In genomic region chr8:110008995-110009446, GRCm38 (mm10) we compare ENCODE assay signal across 30 mouse cellular contexts. TPM values are rescaled to one million over a fixed set of nuclear protein-coding genes. Genes with fewer than 3 reads are reported as not detected.
DNase-seq lines count a peak whose midpoint lies in the region; ATAC-seq and TF ChIP-seq lines count a peak whose summit lies in the region.
"Had no signal": no experiment of that assay in that cellular context is flagged by ENCODE, and none has a peak within 500 bp of the region (broad histone marks: within the 10 kb centered on the region; RNA-seq: fewer than 3 reads in every experiment).

No protein-coding gene starts in this region.

- H3K4me1 ChIP-seq in megakaryocyte, embryonic 14.5 days, result peaks cover 4% of the 10 kb centered on the region; the same call in 1 of the 2 replicates
- H3K4me1 ChIP-seq in ES-E14 (ENCODE audit: control insufficient read depth in 2 of 2, insufficient read depth in 2 of 2, low read length in 2 of 2, poor library complexity in 1 of 2), result peaks cover 3 to 16% of the 10 kb centered on the region in 2 experiments; a peak in 2 of 4 replicates
- peaks cover 7% of the 10 kb centered on the region for H3K4me1 ChIP-seq in small intestine, adult 2 months (ENCODE audit: control insufficient read depth, insufficient read depth, insufficient read length, low read length)
- H3K4me1 ChIP-seq: embryonic facial prominence, embryonic 13.5 days had no signal

- 38% methylated on average over 8 of the region's 8 CpGs for WGBS in small intestine, adult 2 months

- DNase-seq in ES-E14 (ENCODE audit: low read depth, low spot score), result no peak
- DNase-seq in ZHBTc4 (ENCODE audit: low read depth, low spot score), result peak; percentile 27
- no peak for DNase-seq in heart, postnatal 36 days
- no peak for DNase-seq in adrenal gland, adult 8-10 months
- DNase-seq: adrenal gland, adult 2 months; adrenal gland, postnatal 25 days; cerebellum, adult 11-12 months; cerebellum, adult 9-10 months; cerebellum, postnatal 25 days; embryo, embryonic 11 days; gastrocnemius, postnatal 36 days; heart, postnatal 4 days; kidney, adult 2 months had no signal

- no peak for TF ChIP-seq POLR2A in small intestine, adult 2 months (IDR thresholded peaks at IDR 0.05; ENCODE audit: low read depth, low read length)

- in situ Hi-C loops in ES-E14 (cut with MboI; ENCODE audit: low sequenced_read_pairs in 2 of 2, unreplicated experiment in 2 of 2), result no loop called here

- no peaks in the 10 kb centered on the region for H3K36me3 ChIP-seq in megakaryocyte, embryonic 14.5 days (replicated peaks; ENCODE audit: low read length)
- H3K36me3 ChIP-seq in ES-E14 (ENCODE audit: control insufficient read depth, insufficient read depth, low read length, poor library complexity, severe bottlenecking), result no peaks in the 10 kb centered on the region
- no peaks in the 10 kb centered on the region for H3K36me3 ChIP-seq in small intestine, adult 2 months (ENCODE audit: control insufficient read depth, insufficient read depth, low read length)
- H3K36me3 ChIP-seq: embryonic facial prominence, embryonic 10.5 days; embryonic facial prominence, embryonic 13.5 days; forebrain, embryonic 12.5 days; forebrain, embryonic 15.5 days; hindbrain, embryonic 12.5 days; hindbrain, embryonic 15.5 days had no signal

- no peak for ATAC-seq in megakaryocyte, adult 5-6 weeks (ENCODE audit: poor library complexity, severe bottlenecking)
- ATAC-seq in granulocyte monocyte progenitor cell, adult 5-6 weeks (replicated peaks; ENCODE audit: poor library complexity, severe bottlenecking), result no peak
- ATAC-seq: forebrain, embryonic 15.5 days had no signal

- H3K27ac ChIP-seq in ES-E14 (ENCODE audit: insufficient read depth, low read depth, low read length, poor library complexity, severe bottlenecking), result peak overlapping the region; percentile 18; the same call in 1 of the 2 replicates
- H3K27ac ChIP-seq in small intestine, adult 2 months (ENCODE audit: insufficient read depth, low read depth, low read length), result peak overlapping the region; percentile 73
- H3K27ac ChIP-seq: embryonic facial prominence, embryonic 10.5 days; embryonic facial prominence, embryonic 13.5 days; forebrain, embryonic 12.5 days; forebrain, embryonic 15.5 days; hindbrain, embryonic 12.5 days; hindbrain, embryonic 15.5 days had no signal

- peak overlapping the region; percentile 50 for H3K4me3 ChIP-seq in megakaryocyte, embryonic 14.5 days (replicated peaks)
- peak overlapping the region; percentile 5 to 51; a peak in 3 of 4 replicates for H3K4me3 ChIP-seq in ES-E14 (ENCODE audit: insufficient read depth in 1 of 2, low read depth in 1 of 2, low read length in 2 of 2, poor library complexity in 1 of 2, severe bottlenecking in 1 of 2)
- H3K4me3 ChIP-seq in small intestine, adult 2 months (ENCODE audit: low read depth, low read length), result no peak overlapping the region
- H3K4me3 ChIP-seq: embryonic facial prominence, embryonic 10.5 days; embryonic facial prominence, embryonic 13.5 days; erythroblast, embryonic 14.5 days; forebrain, embryonic 12.5 days; forebrain, embryonic 15.5 days; hindbrain, embryonic 12.5 days; hindbrain, embryonic 15.5 days had no signal

- TF ChIP-seq CTCF in small intestine, adult 2 months (IDR thresholded peaks at IDR 0.05; ENCODE audit: extremely low read depth, insufficient read length, insufficient replicate concordance, low read depth, low read length), result no peak

- H3K27me3 ChIP-seq in megakaryocyte, embryonic 14.5 days (replicated peaks), result peaks cover 7% of the 10 kb centered on the region
- H3K27me3 ChIP-seq in small intestine, adult 2 months (ENCODE audit: control insufficient read depth, insufficient read depth, low read length), result no peaks in the 10 kb centered on the region
- H3K27me3 ChIP-seq: embryonic facial prominence, embryonic 13.5 days; forebrain, embryonic 12.5 days; forebrain, embryonic 15.5 days; hindbrain, embryonic 12.5 days had no signal

- no peaks in the 10 kb centered on the region for H3K9me3 ChIP-seq in megakaryocyte, embryonic 14.5 days
- H3K9me3 ChIP-seq in ES-E14 (ENCODE audit: control insufficient read depth, insufficient read depth, low read depth, low read length), result no peaks in the 10 kb centered on the region
- H3K9me3 ChIP-seq: embryonic facial prominence, embryonic 10.5 days; embryonic facial prominence, embryonic 13.5 days; forebrain, embryonic 12.5 days; forebrain, embryonic 15.5 days; hindbrain, embryonic 12.5 days; hindbrain, embryonic 15.5 days had no signal

- peak overlapping the region; percentile 50 for H3K9ac ChIP-seq in ES-E14 (ENCODE audit: insufficient read depth, low read depth, low read length, poor library complexity, severe bottlenecking)
- H3K9ac ChIP-seq: embryonic facial prominence, embryonic 13.5 days; forebrain, embryonic 12.5 days; forebrain, embryonic 15.5 days; hindbrain, embryonic 12.5 days; hindbrain, embryonic 15.5 days had no signal

- intact Hi-C loops in heart, postnatal 36 days (cut with DNase I), result no loop called here

TF ChIP-seq in ES-E14, 5 proteins besides CTCF, POLR2A, EP300 and RAD21:
- TF ChIP-seq ZNF384 (IDR thresholded peaks at IDR 0.05; ENCODE audit: low read depth, low read length), result no peak
- peak; percentile 96 for TF ChIP-seq MAFK (IDR thresholded peaks at IDR 0.05; ENCODE audit: insufficient read depth, low read depth, low read length)

RNA-seq across cellular contexts. Expression of gene Tat, which starts 18.8 kb away (rescaled TPM):
- polyA plus RNA-seq in megakaryocyte, embryonic 14.5 days (2012; ENCODE audit: insufficient read depth, low replicate concordance), result not detected in 2 replicates
- total RNA-seq in megakaryocyte, adult 5-6 weeks (2015), result not detected in 2 replicates
- not detected in 2 replicates for total RNA-seq in megakaryocyte, adult 5-6 weeks (2017)
- not detected in 2 replicates for total RNA-seq in ES-E14 (2012; rRNA removed)
- polyA plus RNA-seq in small intestine, adult 2 months (2012; rRNA removed), result 0.13 TPM in 1 of 2 replicates, not detected in the other
- 1 to 10 TPM in 1 of 2 experiments, under 1 TPM in 1; 0.38 to 1.3 TPM for total RNA-seq in heart, postnatal 36 days (2021)
- under 1 TPM; 0.10 to 0.58 (median 0.25) TPM for total RNA-seq in adrenal gland, adult 8-10 months (2022)
- total RNA-seq in granulocyte monocyte progenitor cell, adult 5-6 weeks (2014; fragmentation: Nextera tagmentation), result not detected in 2 replicates
- total RNA-seq in granulocyte monocyte progenitor cell, adult 5-6 weeks (2017), result not detected in 2 replicates
- total RNA-seq: adrenal gland, postnatal 25 days; gastrocnemius, postnatal 36 days had no signal
- polyA plus RNA-seq: cortical plate, adult 2 months; embryonic facial prominence, embryonic 10.5 days; embryonic facial prominence, embryonic 13.5 days; erythroblast, embryonic 14.5 days; forebrain, embryonic 12.5 days; forebrain, embryonic 15.5 days; heart, embryonic 11.5 days; heart, embryonic 14.5 days; hindbrain, embryonic 12.5 days; hindbrain, embryonic 15.5 days; intestine, embryonic 14.5 days; kidney, adult 2 months had no signal

RNA-seq across cellular contexts. Expression of gene Chst4, which starts 30.5 kb away (rescaled TPM):
- not detected in 2 replicates for polyA plus RNA-seq in megakaryocyte, embryonic 14.5 days (2012; ENCODE audit: insufficient read depth, low replicate concordance)
- not detected in 2 replicates for total RNA-seq in megakaryocyte, adult 5-6 weeks (2015)
- not detected in 2 replicates for total RNA-seq in megakaryocyte, adult 5-6 weeks (2017)
- 0.27 TPM in 1 of 2 replicates, not detected in the other for total RNA-seq in ES-E14 (2012; rRNA removed)
- polyA plus RNA-seq in small intestine, adult 2 months (2012; rRNA removed), result 25.9 and 27.1 TPM in 2 replicates
- total RNA-seq in heart, postnatal 36 days (2021), result 1 to 10 TPM; 3.3 to 7.0 TPM
- 1 to 10 TPM in 2 of 4 experiments, under 1 TPM in 2; 0.89 to 1.9 (median 1.4) TPM for total RNA-seq in adrenal gland, adult 8-10 months (2022)
- total RNA-seq in granulocyte monocyte progenitor cell, adult 5-6 weeks (2014; fragmentation: Nextera tagmentation), result not detected in 2 replicates
- total RNA-seq in granulocyte monocyte progenitor cell, adult 5-6 weeks (2017), result not detected in 2 replicates
- total RNA-seq: gastrocnemius, adult 8-10 months; gastrocnemius, postnatal 36 days had no signal
- polyA plus RNA-seq: brain, embryonic 14.5 days; embryonic facial prominence, embryonic 10.5 days; embryonic facial prominence, embryonic 13.5 days; erythroblast, embryonic 14.5 days; forebrain, embryonic 12.5 days; forebrain, embryonic 15.5 days; hindbrain, embryonic 12.5 days; hindbrain, embryonic 15.5 days had no signal

RNA-seq across cellular contexts. Expression of gene Marveld3, which starts 47.0 kb away (rescaled TPM):
- polyA plus RNA-seq in megakaryocyte, embryonic 14.5 days (2012; ENCODE audit: insufficient read depth, low replicate concordance), result not detected in 2 replicates
- total RNA-seq in megakaryocyte, adult 5-6 weeks (2015), result not detected in 2 replicates
- total RNA-seq in megakaryocyte, adult 5-6 weeks (2017), result not detected in 2 replicates
- total RNA-seq in ES-E14 (2012; rRNA removed), result 2.0 and 3.9 TPM in 2 replicates
- 26.5 and 48.7 TPM in 2 replicates for polyA plus RNA-seq in small intestine, adult 2 months (2012; rRNA removed)
- under 1 TPM; 0.14 to 0.19 TPM for total RNA-seq in heart, postnatal 36 days (2021)
- total RNA-seq in adrenal gland, adult 8-10 months (2022), result under 1 TPM in 2 of 4 experiments, not detected in 2; 0.16 to 0.43 TPM
- not detected in 2 replicates for total RNA-seq in granulocyte monocyte progenitor cell, adult 5-6 weeks (2014; fragmentation: Nextera tagmentation)
- total RNA-seq in granulocyte monocyte progenitor cell, adult 5-6 weeks (2017), result not detected in 2 replicates
- total RNA-seq: adrenal gland, postnatal 25 days; gastrocnemius, adult 8-10 months; gastrocnemius, postnatal 36 days had no signal
- polyA plus RNA-seq: adrenal gland, adult 2 months; erythroblast, embryonic 14.5 days; heart, embryonic 11.5 days had no signal
